Mouse (Mus musculus) liver, adult 2 months (tissue): ENCODE measurements around the gene Tll2.

Source experiments
- CTCF ChIP-seq: fragments of 200-500 bp; IDR thresholded peaks from 2 replicates; pipeline ENCODE4 v1.5.1; 2011; ENCODE audit warnings: low read depth, low read length, control low read depth
- POLR2A ChIP-seq: fragments of 200-500 bp; IDR thresholded peaks from 2 replicates; pipeline ENCODE4 v1.6.1; 2011; ENCODE audit warnings: low read length, control low read depth; ENCODE audit not compliant: insufficient read depth; ENCODE audit errors: extremely low read depth

DNA sequence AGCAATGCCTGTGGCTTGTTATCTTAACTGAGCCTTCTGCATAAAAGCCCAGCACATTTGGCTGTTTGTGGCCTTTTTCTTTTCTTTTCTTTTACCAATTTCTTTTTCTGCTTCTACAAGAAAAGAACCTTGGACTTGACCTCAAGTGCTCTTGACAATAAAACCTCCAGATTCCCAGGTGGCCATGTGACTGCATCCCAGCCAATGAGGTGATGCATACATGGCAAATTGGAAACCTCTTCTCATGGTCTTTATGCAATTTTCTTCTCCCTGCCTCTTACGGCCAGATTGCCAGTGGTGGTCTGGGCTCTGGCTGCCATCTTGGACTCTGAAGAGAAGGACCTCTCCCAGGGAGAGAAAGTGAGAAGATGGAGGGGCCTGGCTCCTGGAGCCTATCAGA lies 13.3 kb downstream of the Tll2 start:
- TF ChIP-seq CTCF (no peak), POLR2A (no peak)
